Mouse (Mus musculus): ENCODE results near the gene Kcnj14. TPM values are rescaled to one million over a fixed set of nuclear protein-coding genes. Genes with fewer than 3 reads are reported as not detected.

The Kcnj14 gene
- total RNA-seq (2014; rRNA removed), result 0.07 TPM in 1 of 2 replicates, not detected in the other
- polyA plus RNA-seq (2012; rRNA removed), result 0.11 TPM in 1 of 2 replicates, not detected in the other

- Histone ChIP-seq H3K36me3 (ENCODE audit: control insufficient read depth, insufficient read depth, low read length) (peaks cover 6% of the 10 kb centered on the region), H3K27me3 (ENCODE audit: control insufficient read depth, insufficient read depth, low read length) (no peaks in the 10 kb centered on the region), H3K9ac (ENCODE audit: low read depth, low read length) (no peak within 1 kb of the TSS), H3K4me3 (ENCODE audit: insufficient read depth, low read depth, low read length) (no peak within 1 kb of the TSS), H3K79me2 (ENCODE audit: control insufficient read depth, insufficient read depth, low read length) (no peaks in the 10 kb centered on the region), H3K27ac (replicated peaks; ENCODE audit: insufficient read depth, low read depth, low read length) (no peak within 1 kb of the TSS), H3K4me1 (ENCODE audit: control insufficient read depth, insufficient read depth, low read length) (no peaks in the 10 kb centered on the region)
- no peak for DNase-seq (ENCODE audit: extremely low read depth, low read depth, low spot score)
- TF ChIP-seq POLR2A (IDR thresholded peaks at IDR 0.05; ENCODE audit: extremely low read depth, insufficient read depth, low read length) (no peak), CTCF (IDR thresholded peaks at IDR 0.05; ENCODE audit: low read depth, low read length) (no peak)
- WGBS, result 73% methylated on average over 7 of the region's 7 CpGs
These were observed at the start of gene Kcnj14 for GRCm38 (mm10) chr7:45824598-45824997. TSS of gene Kcnj14 (minus strand) at chr7:45824782.

- Histone ChIP-seq H3K36me3 (ENCODE audit: control insufficient read depth, insufficient read depth, low read length) (peaks cover 22% of the 10 kb centered on the region), H3K27ac (replicated peaks; ENCODE audit: insufficient read depth, low read depth, low read length) (peak overlapping the region; percentile 86), H3K4me1 (ENCODE audit: control insufficient read depth, insufficient read depth, low read length) (peaks cover 7% of the 10 kb centered on the region), H3K79me2 (ENCODE audit: control insufficient read depth, insufficient read depth, low read length) (peaks cover 20% of the 10 kb centered on the region; the same call in 1 of the 2 replicates), H3K9ac (ENCODE audit: low read depth, low read length) (peak overlapping the region; percentile 87), H3K4me3 (ENCODE audit: insufficient read depth, low read depth, low read length) (peak overlapping the region; percentile 78), H3K27me3 (ENCODE audit: control insufficient read depth, insufficient read depth, low read length) (peaks cover 11% of the 10 kb centered on the region)
- DNase-seq (ENCODE audit: extremely low read depth, low read depth, low spot score), result peak; percentile 71
- TF ChIP-seq POLR2A (IDR thresholded peaks at IDR 0.05; ENCODE audit: extremely low read depth, insufficient read depth, low read length) (0 out of 2 replicates have a peak, but pooled peaks have one; percentile 38), CTCF (IDR thresholded peaks at IDR 0.05; ENCODE audit: low read depth, low read length) (peak; percentile 30)
- WGBS, result under 1% methylated on average over 27 of the region's 28 CpGs
These were observed 48.7 kb upstream of the Kcnj14 start for GRCm38 (mm10) chr7:45873061-45873947.

GRCm38 (mm10) chr7:45872624-45873023, 48.0 kb upstream of the Kcnj14 start, which contains the start of gene Kdelr1:
TSS of gene Kdelr1 (plus strand) at chr7:45872772.
- Histone ChIP-seq H3K79me2 (ENCODE audit: control insufficient read depth, insufficient read depth, low read length) (peaks cover 20% of the 10 kb centered on the region; the same call in 1 of the 2 replicates), H3K27ac (replicated peaks; ENCODE audit: insufficient read depth, low read depth, low read length) (peak within 1 kb of the TSS; percentile 86), H3K36me3 (ENCODE audit: control insufficient read depth, insufficient read depth, low read length) (peaks cover 19% of the 10 kb centered on the region), H3K9ac (ENCODE audit: low read depth, low read length) (peak within 1 kb of the TSS; percentile 87), H3K4me1 (ENCODE audit: control insufficient read depth, insufficient read depth, low read length) (peaks cover 7% of the 10 kb centered on the region), H3K4me3 (ENCODE audit: insufficient read depth, low read depth, low read length) (peak within 1 kb of the TSS; percentile 78), H3K27me3 (ENCODE audit: control insufficient read depth, insufficient read depth, low read length) (peaks cover 16% of the 10 kb centered on the region)
- peak; percentile 79 for DNase-seq (ENCODE audit: extremely low read depth, low read depth, low spot score)
- WGBS, result under 1% methylated on average over 18 of the region's 18 CpGs
- TF ChIP-seq CTCF (IDR thresholded peaks at IDR 0.05; ENCODE audit: low read depth, low read length) (peak; percentile 97), POLR2A (IDR thresholded peaks at IDR 0.05; ENCODE audit: extremely low read depth, insufficient read depth, low read length) (peak; percentile 67; the same call in 1 of the 2 replicates)

GRCm38 (mm10) chr7:45870282-45871058, 45.9 kb upstream of the Kcnj14 start:
- no peak for DNase-seq (ENCODE audit: extremely low read depth, low read depth, low spot score)
- Histone ChIP-seq H3K27me3 (ENCODE audit: control insufficient read depth, insufficient read depth, low read length) (peaks cover 16% of the 10 kb centered on the region), H3K36me3 (ENCODE audit: control insufficient read depth, insufficient read depth, low read length) (peaks cover 10% of the 10 kb centered on the region), H3K4me3 (ENCODE audit: insufficient read depth, low read depth, low read length) (no peak overlapping the region), H3K27ac (replicated peaks; ENCODE audit: insufficient read depth, low read depth, low read length) (no peak overlapping the region), H3K79me2 (ENCODE audit: control insufficient read depth, insufficient read depth, low read length) (peaks cover 17% of the 10 kb centered on the region; the same call in 1 of the 2 replicates), H3K4me1 (ENCODE audit: control insufficient read depth, insufficient read depth, low read length) (peaks cover 13% of the 10 kb centered on the region), H3K9ac (ENCODE audit: low read depth, low read length) (no peak overlapping the region)
- WGBS, result 9% methylated on average over 30 of the region's 30 CpGs
- TF ChIP-seq CTCF (IDR thresholded peaks at IDR 0.05; ENCODE audit: low read depth, low read length) (no peak), POLR2A (IDR thresholded peaks at IDR 0.05; ENCODE audit: extremely low read depth, insufficient read depth, low read length) (no peak)

- DNase-seq (ENCODE audit: extremely low read depth, low read depth, low spot score), result no peak
- Histone ChIP-seq H3K4me3 (ENCODE audit: insufficient read depth, low read depth, low read length) (no peak overlapping the region), H3K4me1 (ENCODE audit: control insufficient read depth, insufficient read depth, low read length) (peaks cover 13% of the 10 kb centered on the region), H3K9ac (ENCODE audit: low read depth, low read length) (no peak overlapping the region), H3K79me2 (ENCODE audit: control insufficient read depth, insufficient read depth, low read length) (peaks cover 13% of the 10 kb centered on the region; the same call in 1 of the 2 replicates), H3K27ac (replicated peaks; ENCODE audit: insufficient read depth, low read depth, low read length) (no peak overlapping the region), H3K27me3 (ENCODE audit: control insufficient read depth, insufficient read depth, low read length) (peaks cover 16% of the 10 kb centered on the region), H3K36me3 (ENCODE audit: control insufficient read depth, insufficient read depth, low read length) (peaks cover 5% of the 10 kb centered on the region; the same call in 1 of the 2 replicates)
- no peak for TF ChIP-seq CTCF (IDR thresholded peaks at IDR 0.05; ENCODE audit: low read depth, low read length)
- TF ChIP-seq POLR2A (IDR thresholded peaks at IDR 0.05; ENCODE audit: extremely low read depth, insufficient read depth, low read length), result no peak
- WGBS, result 19% methylated on average over 11 of the region's 14 CpGs
These were observed 45.2 kb upstream of the Kcnj14 start for GRCm38 (mm10) chr7:45869787-45870186.
